Mouse (Mus musculus): ENCODE measurements around the gene Prss42. TPM values are rescaled to one million over a fixed set of nuclear protein-coding genes. Genes with fewer than 3 reads are reported as not detected.

Gene Prss42
- polyA plus RNA-seq, 1 experiment from 2014 or later = not detected

DNA sequence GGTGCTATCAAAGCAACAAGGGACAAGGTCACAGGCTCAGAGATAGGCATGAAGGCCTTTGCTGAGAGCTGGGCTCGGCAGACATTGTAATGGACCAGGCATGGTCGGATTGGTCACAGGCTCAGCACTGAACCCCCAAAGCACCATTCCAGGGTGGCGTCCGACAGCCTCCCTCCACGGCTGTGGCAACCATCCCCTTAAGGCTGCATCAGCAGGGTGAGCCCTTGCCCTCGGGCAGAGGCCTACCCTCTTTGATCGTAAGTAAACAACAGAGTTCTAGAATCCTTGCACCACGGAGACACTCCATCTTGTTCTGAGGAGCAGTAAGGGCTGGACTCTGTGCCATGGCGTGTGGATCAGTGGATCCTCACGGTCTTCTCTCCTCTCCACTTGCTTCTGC, 46.2 kb downstream of the Prss42 start, which contains the start of gene Prss46:
Prss46 (plus strand) TSS at position 301 of the 400 bp plus-strand sequence.
- H3K4me1 ChIP-seq = 0 out of 2 replicates have a peak, but pooled peaks cover 3% of the 10 kb centered on the region
- no peaks in the 10 kb centered on the region for H3K36me3 ChIP-seq
- no peak within 1 kb of the TSS for H3K4me3 ChIP-seq
- no peaks in the 10 kb centered on the region for H3K9me3 ChIP-seq (replicated peaks)
- DNase-seq (ENCODE audit: low spot score) = no peak
- no peaks in the 10 kb centered on the region for H3K27me3 ChIP-seq (ENCODE audit: low read depth, poor library complexity, severe bottlenecking)
- 89% methylated on average over 10 of the region's 10 CpGs for WGBS
- H3K27ac ChIP-seq (replicated peaks) = no peak within 1 kb of the TSS

GRCm38 (mm10) chr9:110849162-110849561, 51.2 kb downstream of the Prss42 start:
- WGBS = 86% methylated on average over 7 of the region's 7 CpGs
- H3K4me3 ChIP-seq = no peak overlapping the region
- H3K36me3 ChIP-seq = no peaks in the 10 kb centered on the region
- H3K27ac ChIP-seq (replicated peaks) = no peak overlapping the region
- H3K27me3 ChIP-seq (ENCODE audit: low read depth, poor library complexity, severe bottlenecking) = no peaks in the 10 kb centered on the region
- no peaks in the 10 kb centered on the region for H3K4me1 ChIP-seq
- DNase-seq (ENCODE audit: low spot score) = no peak
- H3K9me3 ChIP-seq (replicated peaks) = no peaks in the 10 kb centered on the region

Other genes with a start within 250 kb of the Prss42 start
- 36.8 and 45.4 TPM in 2 replicates for gene Nradd, start 173.7 kb upstream of the Prss42 start, polyA plus RNA-seq (2016; fragmentation: Nextera tagmentation; extraction: Ambion mirVana)
- 1.3 and 1.4 TPM in 2 replicates for gene Nbeal2, start 144.0 kb upstream of the Prss42 start, polyA plus RNA-seq (2016; fragmentation: Nextera tagmentation; extraction: Ambion mirVana)
- 176 and 189 TPM in 2 replicates for gene Ccdc12, start 141.7 kb upstream of the Prss42 start, polyA plus RNA-seq (2016; fragmentation: Nextera tagmentation; extraction: Ambion mirVana)
- gene Myl3, start 56.3 kb upstream of the Prss42 start, polyA plus RNA-seq (2016; fragmentation: Nextera tagmentation; extraction: Ambion mirVana) = 0.36 and 0.51 TPM in 2 replicates
- gene Pth1r, start 51.0 kb upstream of the Prss42 start, polyA plus RNA-seq (2016; fragmentation: Nextera tagmentation; extraction: Ambion mirVana) = 30.9 and 33.9 TPM in 2 replicates
- not detected in 2 replicates for gene Prss44, start 15.8 kb downstream of the Prss42 start, polyA plus RNA-seq (2016; fragmentation: Nextera tagmentation; extraction: Ambion mirVana)
- gene Prss43, start 28.5 kb downstream of the Prss42 start, polyA plus RNA-seq (2016; fragmentation: Nextera tagmentation; extraction: Ambion mirVana) = not detected in 2 replicates
- not detected in 2 replicates for gene Prss45, start 36.4 kb downstream of the Prss42 start, polyA plus RNA-seq (2016; fragmentation: Nextera tagmentation; extraction: Ambion mirVana)
- not detected in 2 replicates for gene Prss46, start 46.3 kb downstream of the Prss42 start, polyA plus RNA-seq (2016; fragmentation: Nextera tagmentation; extraction: Ambion mirVana)
- gene Prss50, start 59.8 kb downstream of the Prss42 start, polyA plus RNA-seq (2016; fragmentation: Nextera tagmentation; extraction: Ambion mirVana) = 0.35 and 0.85 TPM in 2 replicates
- 0.78 and 0.83 TPM in 2 replicates for gene Als2cl, start 81.7 kb downstream of the Prss42 start, polyA plus RNA-seq (2016; fragmentation: Nextera tagmentation; extraction: Ambion mirVana)
- 0.06 and 0.11 TPM in 2 replicates for gene Tmie, start 81.9 kb downstream of the Prss42 start, polyA plus RNA-seq (2016; fragmentation: Nextera tagmentation; extraction: Ambion mirVana)
- not detected in 2 replicates for gene Fam240a, start 118.7 kb downstream of the Prss42 start, polyA plus RNA-seq (2016; fragmentation: Nextera tagmentation; extraction: Ambion mirVana)
- gene Tdgf1, start 148.0 kb downstream of the Prss42 start, polyA plus RNA-seq (2016; fragmentation: Nextera tagmentation; extraction: Ambion mirVana) = 0.11 TPM in 1 of 2 replicates, not detected in the other
- gene Lrrc2, start 153.4 kb downstream of the Prss42 start, polyA plus RNA-seq (2016; fragmentation: Nextera tagmentation; extraction: Ambion mirVana) = 0.09 and 0.35 TPM in 2 replicates
- gene Rtp3, start 192.4 kb downstream of the Prss42 start, polyA plus RNA-seq (2016; fragmentation: Nextera tagmentation; extraction: Ambion mirVana) = 0.09 TPM in 1 of 2 replicates, not detected in the other
- 0.29 TPM in 1 of 2 replicates, not detected in the other for gene Ltf, start 221.1 kb downstream of the Prss42 start, polyA plus RNA-seq (2016; fragmentation: Nextera tagmentation; extraction: Ambion mirVana)

Data from midbrain, embryonic 10.5 days (tissue).